Mouse (Mus musculus) CH12.LX (cell line): ENCODE data around the gene Larp1. TPM values are rescaled to one million over a fixed set of nuclear protein-coding genes. Genes with fewer than 3 reads are reported as not detected.
"Not testable (repeated sequence)": the region's sequence is repeated elsewhere in the genome, so short reads cannot be mapped to it uniquely, and the experiment has no call there.

Source experiments
- DNase-seq: peaks from one replicate; pipeline ENCODE4 v3.0.0-alpha.2; 2013; ENCODE audit errors: extremely low read depth
- H3K27ac ChIP-seq: 2 replicates; pipeline ENCODE4 v1.5.1; 2012; ENCODE audit warnings: low read depth, mild to moderate bottlenecking, control low read depth, moderate library complexity; ENCODE audit not compliant: insufficient read depth
- H3K27me3 ChIP-seq: replicated peaks from 2 replicates; pipeline ENCODE3; 2012; ENCODE audit warnings: inconsistent platforms
- H3K36me3 ChIP-seq, 2 experiments: replicated peaks in 1 of 2; 2 replicates each; pipeline versions ENCODE3 to v1.6.1; 2012; ENCODE audit warnings: inconsistent platforms in 1 of 2, low read length in 1 of 2, mild to moderate bottlenecking in 1 of 2, mixed read lengths in 1 of 2, moderate library complexity in 1 of 2; ENCODE audit not compliant: control insufficient read depth in 1 of 2, insufficient read depth in 1 of 2
- H3K4me1 ChIP-seq, 2 experiments: 2 replicates each; pipeline ENCODE4 v1.6.1; 2012; ENCODE audit warnings: inconsistent platforms in 1 of 2, moderate library complexity in 1 of 2; ENCODE audit not compliant: insufficient read depth in 2 of 2, control insufficient read depth in 1 of 2
- H3K4me2 ChIP-seq: 2 replicates; pipeline ENCODE4 v1.6.1; 2012; ENCODE audit warnings: low read depth, mild to moderate bottlenecking, control low read depth; ENCODE audit not compliant: poor library complexity, insufficient read depth, severe bottlenecking
- H3K4me3 ChIP-seq, 3 experiments: fragments of 150-350 bp in 1 of 3; sonication (generic) in 1 of 3; replicated peaks in 1 of 3; 2 replicates each; pipeline versions ENCODE3 to v1.5.1; 2011 to 2012; ENCODE audit warnings: low read depth in 2 of 3, low read length in 2 of 3, mild to moderate bottlenecking in 2 of 3, moderate library complexity in 2 of 3, control low read depth in 1 of 3, improper control_type of control experiment in 1 of 3, inconsistent platforms in 1 of 3, mixed read lengths in 1 of 3; ENCODE audit not compliant: poor library complexity in 1 of 3
- H3K79me2 ChIP-seq: replicated peaks from 2 replicates; pipeline ENCODE4 v1.6.1; 2012; ENCODE audit warnings: mild to moderate bottlenecking, moderate library complexity; ENCODE audit not compliant: control insufficient read depth, poor library complexity, insufficient read depth, severe bottlenecking; ENCODE audit errors: extremely low read depth
- H3K9ac ChIP-seq: 2 replicates; pipeline ENCODE4 v1.6.1; 2012; ENCODE audit warnings: low read depth, mild to moderate bottlenecking, control low read depth, moderate library complexity; ENCODE audit not compliant: insufficient read depth
- H3K9me3 ChIP-seq: replicated peaks from 2 replicates; pipeline ENCODE3; 2012; ENCODE audit warnings: low read length, inconsistent platforms, mixed read lengths
- BHLHE40 ChIP-seq: IDR thresholded peaks from 2 replicates; pipeline ENCODE4 v1.6.1; 2011; ENCODE audit warnings: mild to moderate bottlenecking, low read depth, low read length, improper control_type of control experiment
- CHD2 ChIP-seq: IDR thresholded peaks from 2 replicates; pipeline ENCODE4 v1.6.1; 2011; ENCODE audit warnings: low read length, improper control_type of control experiment
- CTCF ChIP-seq, 2 experiments: IDR thresholded peaks in 1 of 2; conservative IDR thresholded peaks in 1 of 2; 2 replicates each; pipeline ENCODE4 v1.5.1; 2011 to 2012; ENCODE audit warnings: low read depth in 2 of 2, low read length in 2 of 2, improper control_type of control experiment in 1 of 2, inconsistent platforms in 1 of 2, mild to moderate bottlenecking in 1 of 2, moderate library complexity in 1 of 2
- ETS1 ChIP-seq: conservative IDR thresholded peaks from 2 replicates; pipeline ENCODE4 v1.6.1; 2012; ENCODE audit warnings: low read depth, mild to moderate bottlenecking, inconsistent platforms, low read length, improper control_type of control experiment, moderate library complexity
- JUN ChIP-seq: IDR thresholded peaks from 2 replicates; pipeline ENCODE4 v1.6.1; 2011; ENCODE audit warnings: low read depth, mild to moderate bottlenecking, low read length, improper control_type of control experiment, moderate library complexity; ENCODE audit not compliant: insufficient read depth
- KAT2A ChIP-seq: IDR thresholded peaks from 2 replicates; pipeline ENCODE4 v1.6.1; 2012; ENCODE audit warnings: low read length, improper control_type of control experiment, inconsistent platforms; ENCODE audit not compliant: insufficient replicate concordance
- MAX ChIP-seq: IDR thresholded peaks from 2 replicates; pipeline ENCODE4 v1.6.1; 2011; ENCODE audit warnings: low read length, improper control_type of control experiment
- MAZ ChIP-seq: IDR thresholded peaks from 2 replicates; pipeline ENCODE4 v1.6.1; 2012; ENCODE audit warnings: low read depth, mild to moderate bottlenecking, inconsistent platforms, low read length, improper control_type of control experiment, moderate library complexity
- MXI1 ChIP-seq: IDR thresholded peaks from 2 replicates; pipeline ENCODE4 v1.6.1; 2011; ENCODE audit warnings: mild to moderate bottlenecking, low read depth, low read length, improper control_type of control experiment
- MYC ChIP-seq: IDR thresholded peaks from 2 replicates; pipeline ENCODE4 v1.6.1; 2011; ENCODE audit warnings: low read depth, mild to moderate bottlenecking, improper control_type of control experiment, low read length
- NRF1 ChIP-seq: IDR thresholded peaks from 2 replicates; pipeline ENCODE4 v1.6.1; 2014; ENCODE audit warnings: low read depth, mild to moderate bottlenecking, inconsistent platforms, low read length, improper control_type of control experiment, moderate library complexity
- POLR2A ChIP-seq: IDR thresholded peaks from 2 replicates; pipeline ENCODE4 v1.6.1; 2011; ENCODE audit warnings: low read depth, mild to moderate bottlenecking, improper control_type of control experiment, low read length
- POLR2AphosphoS2 ChIP-seq: IDR thresholded peaks from 2 replicates; pipeline ENCODE4 v1.6.1; 2011; ENCODE audit warnings: low read depth, low read length, improper control_type of control experiment
- TBP ChIP-seq: conservative IDR thresholded peaks from 2 replicates; pipeline ENCODE4 v1.6.1; 2011; ENCODE audit warnings: low read depth, low read length, improper control_type of control experiment
- ZC3H11A ChIP-seq: IDR thresholded peaks from 2 replicates; pipeline ENCODE4 v1.6.1; 2012; ENCODE audit warnings: low read depth, mild to moderate bottlenecking, inconsistent platforms, low read length, improper control_type of control experiment
- ZMIZ1 ChIP-seq: IDR thresholded peaks from 2 replicates; pipeline ENCODE4 v1.6.1; 2012; ENCODE audit warnings: low read depth, mild to moderate bottlenecking, inconsistent platforms, low read length, improper control_type of control experiment
- dilution Hi-C: fragments of 300-500 bp; cut with MboI; formaldehyde crosslinking; loops from 2 replicates; pipeline ENCODE4 v1.14.3; 2020; ENCODE audit warnings: low sequenced_read_pairs; ENCODE audit not compliant: extremely low pct_unique_long_range_greater_than_20kb, extremely low pct_ligation_motif_present
- in situ Hi-C: fragments of 300-500 bp; cut with MboI; formaldehyde crosslinking; loops from 3 replicates; pipeline ENCODE4 v1.14.3; 2019; ENCODE audit warnings: low sequenced_read_pairs, low pct_ligation_motif_present, low pct_unique_long_range_greater_than_20kb, mixed read lengths
- polyA plus RNA-seq: library from polyadenylated mRNA; unstranded; fragments of >175 nt; gene quantifications from 2 replicates; pipeline ENCODE4 v1.2.1, GENCODE M21; 2012; ENCODE audit warnings: low read depth; ENCODE audit not compliant: insufficient read length
- total RNA-seq, 2 experiments: library from RNA; depleted of rRNA; stranded (reverse); fragments of 300-350 nt in 1 of 2; fragments of >200 nt in 1 of 2; gene quantifications; 2 replicates each; pipeline ENCODE4 v1.2.3; 2012 to 2014

Gene Larp1
- total and polyA plus RNA-seq, 3 experiments = 38.2 to 284 (median 94.1) TPM

- H3K9ac ChIP-seq, H3K79me2 ChIP-seq, in situ Hi-C loops, H3K4me3 ChIP-seq, H3K27me3 ChIP-seq, dilution Hi-C loops, DNase-seq, H3K9me3 ChIP-seq, H3K27ac ChIP-seq, H3K4me1 ChIP-seq, H3K4me2 ChIP-seq: not testable (repeated sequence)
- H3K36me3 ChIP-seq = peaks cover 45 to 59% of the 10 kb centered on the region in 2 experiments
- TF ChIP-seq POLR2AphosphoS2 = 0 out of 2 replicates have a peak, but pooled peaks have one; percentile 44
Measured at GRCm38 (mm10) chr11:58061218-58061617, 52.4 kb downstream of the Larp1 start.

GRCm38 (mm10) chr11:58062586-58062985 is 53.7 kb downstream of the Larp1 start:
- peaks cover 34 to 48% of the 10 kb centered on the region in 2 experiments for H3K36me3 ChIP-seq
- no peak overlapping the region for H3K4me2 ChIP-seq
- peaks cover 2 to 22% of the 10 kb centered on the region in 2 experiments; a peak in 2 of 4 replicates for H3K4me1 ChIP-seq
- H3K27me3 ChIP-seq = no peaks in the 10 kb centered on the region
- no peaks in the 10 kb centered on the region for H3K9me3 ChIP-seq
- no peak for TF ChIP-seq JUN
- TF ChIP-seq POLR2AphosphoS2 = peak; percentile 75; the same call in 1 of the 2 replicates
- H3K79me2 ChIP-seq = no peaks in the 10 kb centered on the region
- in situ Hi-C loops (no loop called here), dilution Hi-C loops (no loop called here)
- DNase-seq = no peak
- no peak overlapping the region for H3K9ac ChIP-seq
- no peak overlapping the region for H3K4me3 ChIP-seq
- H3K27ac ChIP-seq = no peak overlapping the region

- H3K79me2 ChIP-seq = no peaks in the 10 kb centered on the region
- no peak overlapping the region for H3K27ac ChIP-seq
Measured at GRCm38 (mm10) chr11:58065025-58065424, 56.2 kb downstream of the Larp1 start.

GRCm38 (mm10) chr11:58072978-58073377 is 64.1 kb downstream of the Larp1 start:
- H3K36me3 ChIP-seq = no peaks in the 10 kb centered on the region
- H3K4me3 ChIP-seq = no peak overlapping the region
- no peak overlapping the region for H3K9ac ChIP-seq
- no peaks in the 10 kb centered on the region for H3K79me2 ChIP-seq
- in situ Hi-C loops = no loop called here
- H3K27me3 ChIP-seq = no peaks in the 10 kb centered on the region
- H3K4me2 ChIP-seq = no peak overlapping the region
- no peak overlapping the region for H3K27ac ChIP-seq
- peaks cover 7% of the 10 kb centered on the region for H3K9me3 ChIP-seq
- dilution Hi-C loops = no loop called here
- peaks cover 0 to 7% of the 10 kb centered on the region in 2 experiments; a peak in 2 of 4 replicates for H3K4me1 ChIP-seq
- no peak for DNase-seq
- TF ChIP-seq MXI1 (no peak), MYC (no peak), ETS1 (no peak), MAZ (no peak), POLR2A (no peak), CHD2 (no peak), BHLHE40 (no peak), NRF1 (no peak), ZC3H11A (no peak), KAT2A (no peak), POLR2AphosphoS2 (no peak), TBP (no peak), CTCF (conservative IDR thresholded peaks at IDR 0.05 in 1 of 2, IDR thresholded peaks at IDR 0.05 in 1 of 2; ENCODE audit: low read depth in 2 of 2, low read length in 2 of 2) (no peak), MAX (no peak), JUN (no peak)
- TF ChIP-seq, all 38 proteins: peak for 0

More at GRCm38 (mm10) chr11:58065025-58065424, 56.2 kb downstream of the Larp1 start:
- in situ Hi-C loops (loop anchor here (5.0 kb wide), 1 partner anchor 37 kb away; the partner anchor contains the start of gene Cnot8), dilution Hi-C loops (no loop called here)
- H3K36me3 ChIP-seq = peaks cover 15 to 32% of the 10 kb centered on the region in 2 experiments
- no peak for DNase-seq
- no peak overlapping the region for H3K9ac ChIP-seq
- no peak overlapping the region for H3K4me2 ChIP-seq
- TF ChIP-seq POLR2AphosphoS2 (0 out of 2 replicates have a peak, but pooled peaks have one; percentile 56), MYC (no peak), ZMIZ1 (0 out of 2 replicates have a peak, but pooled peaks have one; percentile 38)
- no peaks in the 10 kb centered on the region for H3K27me3 ChIP-seq
- H3K4me3 ChIP-seq = no peak overlapping the region
- peaks cover 2 to 32% of the 10 kb centered on the region in 2 experiments; a peak in 2 of 4 replicates for H3K4me1 ChIP-seq
- no peaks in the 10 kb centered on the region for H3K9me3 ChIP-seq
